Mouse (Mus musculus): ENCODE results near the gene Arhgef28. TPM values are rescaled to one million over a fixed set of nuclear protein-coding genes. Genes with fewer than 3 reads are reported as not detected.

The Arhgef28 gene
- polyA plus RNA-seq, 1 experiment from 2014 or later: 0.40 TPM

DNA sequence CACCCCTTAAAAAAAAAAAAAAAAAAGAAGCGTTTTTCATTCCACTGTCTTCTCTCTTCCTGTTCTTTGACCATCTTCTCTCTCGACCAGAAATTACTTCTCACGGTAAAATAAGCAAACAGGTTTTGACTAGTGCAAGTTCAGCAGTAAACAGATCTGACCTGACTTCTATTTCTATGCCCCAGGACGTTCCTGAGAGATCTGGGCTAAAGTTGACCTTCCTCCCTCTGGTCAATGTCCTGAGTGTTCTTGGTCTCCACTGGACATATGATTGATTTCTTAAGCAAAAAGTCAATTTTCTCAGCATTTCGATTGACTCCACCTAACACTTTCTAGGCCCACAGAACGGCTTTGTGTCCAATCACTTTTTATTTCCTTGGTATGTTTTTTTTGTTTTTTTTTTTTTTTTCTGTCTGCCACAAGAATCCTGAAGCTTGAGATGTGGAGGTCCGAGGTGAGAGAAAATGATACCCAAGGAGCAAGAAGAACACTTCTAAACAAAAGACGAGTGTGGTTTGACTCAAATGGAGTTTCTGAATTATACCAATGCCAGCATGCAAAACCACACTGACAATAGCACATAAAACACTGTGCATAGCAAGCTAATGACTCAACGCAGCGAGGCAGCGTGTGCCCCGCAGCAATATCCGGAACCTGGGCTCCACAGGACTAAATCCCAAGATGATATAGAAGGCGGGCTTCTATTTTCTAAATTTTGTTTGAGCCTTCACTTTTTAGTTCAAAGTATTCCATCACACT, 278.7 kb downstream of the Arhgef28 start:
- Histone ChIP-seq H3K27me3 (no peaks in the 10 kb centered on the region), H3K4me1 (replicated peaks) (no peaks in the 10 kb centered on the region), H3K4me3 (replicated peaks) (no peak overlapping the region), H3K27ac (no peak overlapping the region), H3K36me3 (no peaks in the 10 kb centered on the region), H3K4me2 (no peak overlapping the region), H3K9me3 (replicated peaks) (no peaks in the 10 kb centered on the region), H3K9ac (no peak overlapping the region)
- 34% methylated on average over 14 of the region's 14 CpGs for WGBS (ENCODE audit: insufficient replicate concordance)
- ATAC-seq (ENCODE audit: low read depth): no peak
- DNase-seq: no peak

GRCm38 (mm10) chr13:97926371-97926770, 279.9 kb downstream of the Arhgef28 start:
- Histone ChIP-seq H3K27me3 (no peaks in the 10 kb centered on the region), H3K9me3 (replicated peaks) (no peaks in the 10 kb centered on the region), H3K9ac (no peak overlapping the region), H3K4me1 (replicated peaks) (no peaks in the 10 kb centered on the region), H3K4me2 (no peak overlapping the region), H3K36me3 (no peaks in the 10 kb centered on the region), H3K4me3 (replicated peaks) (no peak overlapping the region), H3K27ac (no peak overlapping the region)
- DNase-seq (no peak), ATAC-seq (ENCODE audit: low read depth) (no peak)
- WGBS (ENCODE audit: insufficient replicate concordance): 78% methylated on average over 10 of the region's 10 CpGs

DNA sequence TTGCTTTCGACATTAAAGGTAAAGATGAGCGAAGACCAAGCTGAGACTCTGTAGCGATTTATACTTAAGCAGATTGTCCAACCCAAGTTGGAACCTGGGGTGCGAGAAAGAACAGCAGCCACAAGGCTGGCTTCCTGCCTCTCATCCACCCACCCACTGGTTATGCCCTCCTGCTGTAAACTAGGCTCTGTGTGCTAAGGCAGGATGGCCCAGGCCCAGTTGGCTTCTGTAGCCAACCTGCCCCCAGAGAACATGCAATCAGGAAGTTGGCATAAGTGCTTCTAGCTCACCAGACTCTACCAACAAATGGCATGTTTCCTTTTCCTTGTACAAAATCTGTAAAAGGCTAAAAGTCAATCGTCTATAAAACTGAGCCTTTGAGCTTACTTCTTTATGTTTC, 283.2 kb downstream of the Arhgef28 start:
- Histone ChIP-seq H3K9me3 (replicated peaks) (no peaks in the 10 kb centered on the region), H3K36me3 (no peaks in the 10 kb centered on the region), H3K27ac (no peak overlapping the region), H3K4me1 (replicated peaks) (no peaks in the 10 kb centered on the region), H3K9ac (no peak overlapping the region), H3K4me2 (no peak overlapping the region), H3K27me3 (no peaks in the 10 kb centered on the region), H3K4me3 (replicated peaks) (no peak overlapping the region)
- 74% methylated on average over 5 of the region's 5 CpGs for WGBS (ENCODE audit: insufficient replicate concordance)
- no peak for DNase-seq
- no peak for ATAC-seq (ENCODE audit: low read depth)

DNA sequence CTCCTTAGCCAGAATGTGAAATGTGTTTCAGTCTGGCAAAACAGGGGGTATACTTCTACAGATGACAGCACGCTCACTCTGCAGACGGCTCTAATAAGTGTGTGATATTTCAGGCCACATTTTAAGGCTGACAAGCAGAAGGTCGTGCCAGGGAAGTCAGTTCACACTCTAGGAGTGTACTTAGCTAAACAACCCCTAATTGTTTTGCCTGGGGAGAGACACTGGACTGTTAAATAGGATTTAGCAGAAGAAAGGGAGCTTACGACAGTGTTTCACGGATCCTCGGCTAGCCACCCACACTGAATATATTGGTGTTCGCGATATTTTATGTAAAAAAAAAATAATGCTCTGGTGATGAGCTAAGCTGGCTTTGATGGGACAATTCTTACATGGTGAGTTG, 286.6 kb downstream of the Arhgef28 start:
- Histone ChIP-seq H3K36me3 (no peaks in the 10 kb centered on the region), H3K27ac (no peak overlapping the region), H3K9me3 (replicated peaks) (no peaks in the 10 kb centered on the region), H3K4me3 (replicated peaks) (no peak overlapping the region), H3K9ac (no peak overlapping the region), H3K27me3 (no peaks in the 10 kb centered on the region), H3K4me2 (no peak overlapping the region), H3K4me1 (replicated peaks) (no peaks in the 10 kb centered on the region)
- DNase-seq (no peak), ATAC-seq (ENCODE audit: low read depth) (no peak)
- WGBS (ENCODE audit: insufficient replicate concordance): 77% methylated on average over 8 of the region's 8 CpGs

DNA sequence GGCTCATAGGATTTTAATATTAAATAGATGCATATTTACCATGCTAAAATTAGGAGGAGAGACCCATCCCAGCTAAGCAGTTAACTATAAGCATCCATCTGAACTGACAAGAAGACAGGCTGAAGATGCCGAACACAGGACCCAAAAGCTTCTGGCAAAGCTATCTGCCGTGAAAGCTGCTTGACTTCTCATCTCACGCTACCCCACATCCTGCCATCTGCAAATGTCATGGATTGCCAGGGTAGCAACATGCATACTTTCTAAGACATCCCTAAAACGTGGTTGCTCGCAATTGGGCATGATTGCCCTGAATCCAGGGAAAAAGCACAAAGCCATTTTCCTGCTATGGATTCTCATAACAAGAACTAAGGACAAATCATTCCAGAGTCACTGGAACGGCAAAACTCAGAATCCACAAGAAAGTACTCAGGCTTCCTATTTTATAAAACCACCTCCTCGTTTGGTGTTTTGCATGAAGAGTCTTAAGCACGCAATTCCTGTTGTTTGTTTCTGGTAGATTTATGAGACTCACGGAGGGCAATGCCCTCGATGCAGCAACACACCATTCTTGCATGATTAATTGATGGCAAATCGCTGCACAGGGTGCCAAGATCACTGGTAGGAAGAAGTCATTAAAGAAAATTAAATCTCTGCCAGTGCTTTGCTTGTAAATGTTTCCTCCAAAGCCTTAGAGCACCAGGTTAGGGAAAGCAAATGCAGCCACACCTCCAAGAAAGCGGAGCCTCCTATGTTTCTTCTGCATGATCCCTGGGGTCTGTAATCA, 287.9 kb downstream of the Arhgef28 start:
- H3K9me3 ChIP-seq (replicated peaks): no peaks in the 10 kb centered on the region
- no peaks in the 10 kb centered on the region for H3K36me3 ChIP-seq
- no peak overlapping the region for H3K9ac ChIP-seq
- no peak overlapping the region for H3K4me3 ChIP-seq (replicated peaks)
- ATAC-seq (ENCODE audit: low read depth): no peak
- no peak for DNase-seq
- no peak overlapping the region for H3K27ac ChIP-seq
- no peak overlapping the region for H3K4me2 ChIP-seq
- WGBS (ENCODE audit: insufficient replicate concordance): 69% methylated on average over 12 of the region's 12 CpGs
- no peaks in the 10 kb centered on the region for H3K4me1 ChIP-seq (replicated peaks)
- no peaks in the 10 kb centered on the region for H3K27me3 ChIP-seq

DNA sequence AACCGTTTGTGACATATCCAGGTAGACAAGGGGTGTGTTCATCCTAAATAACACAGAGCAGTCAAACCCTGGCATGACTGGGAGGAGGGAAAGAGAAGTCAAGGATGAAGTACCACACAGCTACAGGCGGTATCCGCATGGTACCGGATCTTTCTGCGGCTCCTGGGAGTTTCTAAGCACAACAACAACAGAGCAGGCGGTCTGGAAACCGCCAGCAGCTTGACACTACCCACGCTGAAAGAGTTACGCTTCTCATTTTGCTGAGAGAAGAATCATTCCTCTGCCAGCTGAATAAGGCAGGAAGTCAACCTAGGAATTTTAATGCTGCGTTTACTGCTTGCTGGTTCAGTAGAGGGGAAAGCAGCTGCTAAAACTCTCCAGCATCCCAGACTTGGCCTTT, 295.2 kb downstream of the Arhgef28 start:
- no peaks in the 10 kb centered on the region for H3K27me3 ChIP-seq
- H3K9ac ChIP-seq: no peak overlapping the region
- no peak overlapping the region for H3K4me2 ChIP-seq
- ATAC-seq (ENCODE audit: low read depth): no peak
- H3K9me3 ChIP-seq (replicated peaks): no peaks in the 10 kb centered on the region
- H3K36me3 ChIP-seq: no peaks in the 10 kb centered on the region
- no peak overlapping the region for H3K4me3 ChIP-seq (replicated peaks)
- WGBS (ENCODE audit: insufficient replicate concordance): 46% methylated on average over 10 of the region's 10 CpGs
- no peaks in the 10 kb centered on the region for H3K4me1 ChIP-seq (replicated peaks)
- no peak overlapping the region for H3K27ac ChIP-seq
- DNase-seq: no peak

DNA sequence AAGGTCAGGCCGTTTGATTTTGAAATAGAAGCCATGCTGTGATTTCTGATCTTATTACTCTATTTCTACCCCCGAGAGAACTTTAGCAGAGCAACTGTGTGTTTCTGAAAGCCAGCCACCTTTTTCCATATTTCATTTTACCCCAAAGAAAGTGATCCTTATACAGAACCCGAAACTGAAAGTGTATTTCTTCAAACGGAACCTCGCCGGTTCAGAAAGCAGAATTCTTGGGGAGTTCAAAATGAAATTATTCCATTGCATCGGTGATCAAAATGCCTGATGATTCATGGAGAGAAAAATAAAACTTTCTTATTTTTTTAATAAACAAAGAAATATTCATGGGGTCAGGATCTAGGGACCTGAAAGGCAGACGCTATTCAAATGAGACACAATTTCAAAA, 303.4 kb downstream of the Arhgef28 start:
- Histone ChIP-seq H3K4me3 (replicated peaks) (no peak overlapping the region), H3K4me2 (no peak overlapping the region), H3K9me3 (replicated peaks) (no peaks in the 10 kb centered on the region), H3K27ac (no peak overlapping the region), H3K4me1 (replicated peaks) (no peaks in the 10 kb centered on the region), H3K36me3 (no peaks in the 10 kb centered on the region), H3K9ac (no peak overlapping the region), H3K27me3 (no peaks in the 10 kb centered on the region)
- DNase-seq (no peak), ATAC-seq (ENCODE audit: low read depth) (no peak)
- WGBS (ENCODE audit: insufficient replicate concordance): 66% methylated on average over 8 of the region's 8 CpGs

DNA sequence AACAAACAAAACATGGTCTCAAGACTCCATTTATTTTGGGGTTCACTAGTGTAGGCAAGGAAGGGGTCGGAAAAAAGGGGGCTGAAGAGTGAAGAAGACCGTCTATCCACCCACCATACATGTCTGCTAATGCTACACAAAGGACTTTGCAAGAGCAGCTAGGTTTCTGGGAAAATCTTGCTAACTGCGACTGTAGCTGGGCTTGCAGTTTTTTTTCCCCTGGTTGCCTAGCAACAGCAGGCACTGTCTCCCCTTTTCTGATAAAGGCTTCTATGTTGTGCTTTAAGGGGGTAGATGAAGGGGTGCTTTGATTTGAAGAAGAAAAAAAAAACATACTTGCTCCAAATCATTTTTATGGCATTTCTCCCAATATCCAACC, 305.9 kb downstream of the Arhgef28 start:
- 51% methylated on average over 3 of the region's 3 CpGs for WGBS (ENCODE audit: insufficient replicate concordance)
- no peak for DNase-seq
- H3K27me3 ChIP-seq: no peaks in the 10 kb centered on the region
- H3K27ac ChIP-seq: no peak overlapping the region
- no peak overlapping the region for H3K4me2 ChIP-seq
- no peak for ATAC-seq (ENCODE audit: low read depth)
- no peaks in the 10 kb centered on the region for H3K9me3 ChIP-seq (replicated peaks)
- H3K9ac ChIP-seq: no peak overlapping the region
- no peak overlapping the region for H3K4me3 ChIP-seq (replicated peaks)
- no peaks in the 10 kb centered on the region for H3K36me3 ChIP-seq
- H3K4me1 ChIP-seq (replicated peaks): no peaks in the 10 kb centered on the region

- Histone ChIP-seq H3K36me3 (no peaks in the 10 kb centered on the region), H3K4me1 (replicated peaks) (no peaks in the 10 kb centered on the region), H3K4me2 (no peak overlapping the region), H3K4me3 (replicated peaks) (no peak overlapping the region), H3K27ac (no peak overlapping the region), H3K9me3 (replicated peaks) (no peaks in the 10 kb centered on the region), H3K9ac (no peak overlapping the region), H3K27me3 (no peaks in the 10 kb centered on the region)
- ATAC-seq (ENCODE audit: low read depth) (no peak), DNase-seq (no peak)
- 76% methylated on average over 14 of the region's 14 CpGs for WGBS (ENCODE audit: insufficient replicate concordance)
Observed at GRCm38 (mm10) chr13:97899604-97900379, 306.4 kb downstream of the Arhgef28 start.

GRCm38 (mm10) chr13:97898590-97898989, 307.6 kb downstream of the Arhgef28 start:
- Histone ChIP-seq H3K27me3 (no peaks in the 10 kb centered on the region), H3K36me3 (no peaks in the 10 kb centered on the region), H3K9ac (no peak overlapping the region), H3K4me3 (replicated peaks) (no peak overlapping the region), H3K27ac (no peak overlapping the region), H3K9me3 (replicated peaks) (no peaks in the 10 kb centered on the region), H3K4me1 (replicated peaks) (no peaks in the 10 kb centered on the region), H3K4me2 (no peak overlapping the region)
- no peak for ATAC-seq (ENCODE audit: low read depth)
- 33% methylated on average over 2 of the region's 2 CpGs for WGBS (ENCODE audit: insufficient replicate concordance)
- no peak for DNase-seq

GRCm38 (mm10) chr13:97893031-97893825, 313.0 kb downstream of the Arhgef28 start:
- 53% methylated on average over 10 of the region's 10 CpGs for WGBS (ENCODE audit: insufficient replicate concordance)
- H3K4me2 ChIP-seq: no peak overlapping the region
- no peak overlapping the region for H3K9ac ChIP-seq
- no peaks in the 10 kb centered on the region for H3K36me3 ChIP-seq
- H3K27ac ChIP-seq: no peak overlapping the region
- no peaks in the 10 kb centered on the region for H3K27me3 ChIP-seq
- H3K4me3 ChIP-seq (replicated peaks): no peak overlapping the region
- DNase-seq: no peak
- no peaks in the 10 kb centered on the region for H3K4me1 ChIP-seq (replicated peaks)
- no peak for ATAC-seq (ENCODE audit: low read depth)
- no peaks in the 10 kb centered on the region for H3K9me3 ChIP-seq (replicated peaks)

Data from liver, embryonic 13.5 days (tissue).